Mouse (Mus musculus) midbrain, postnatal 0 days (tissue): ENCODE measurements at regions not wholly inside any gene's neighbourhood (a gene's known extent, or its start where the extent isn't known, plus 50 kb on each side); places are given as distances from the start of the nearest gene placed in this dataset.

Experiments
- ATAC-seq: fragments of 200-750 bp; cut with Nextera tagmentation; 2 replicates; pipeline ENCODE4 v1.8.0; 2017; ENCODE audit warnings: moderate number of reproducible peaks, mild to moderate bottlenecking, moderate TSS enrichment, moderate library complexity; ENCODE audit not compliant: low FRiP score
- DNase-seq: peaks from one replicate; pipeline ENCODE4 v3.0.0-alpha.2; 2015; ENCODE audit warnings: low spot score
- H3K27ac ChIP-seq: fragments of 300-500 bp; sonication (generic); 2 replicates; pipeline ENCODE4 v1.5.1; 2014; ENCODE audit warnings: low read depth, mild to moderate bottlenecking, low read length, mixed read lengths
- H3K27me3 ChIP-seq: fragments of 300-500 bp; sonication (generic); 2 replicates; pipeline ENCODE4 v1.6.1; 2014; ENCODE audit warnings: low read length, control low read depth, mixed read lengths; ENCODE audit not compliant: insufficient read depth
- H3K36me3 ChIP-seq: fragments of 300-500 bp; sonication (generic); 2 replicates; pipeline ENCODE4 v1.6.1; 2014; ENCODE audit warnings: low read length, control low read depth, mixed read lengths; ENCODE audit not compliant: insufficient read depth
- H3K4me1 ChIP-seq: fragments of 300-500 bp; sonication (generic); 2 replicates; pipeline ENCODE4 v1.6.1; 2014; ENCODE audit warnings: mild to moderate bottlenecking, control low read depth, antibody characterized with exemption, low read length, mixed read lengths; ENCODE audit not compliant: insufficient read depth
- H3K4me2 ChIP-seq: fragments of 300-500 bp; sonication (generic); 2 replicates; pipeline ENCODE4 v1.6.1; 2014; ENCODE audit warnings: low read depth, mild to moderate bottlenecking, low read length, mixed read lengths; ENCODE audit not compliant: poor library complexity, severe bottlenecking
- H3K4me3 ChIP-seq: fragments of 300-500 bp; sonication (generic); 2 replicates; pipeline ENCODE4 v1.5.1; 2014; ENCODE audit warnings: low read depth, mild to moderate bottlenecking, low read length, moderate library complexity
- H3K9ac ChIP-seq: fragments of 300-500 bp; sonication (generic); replicated peaks from 2 replicates; pipeline ENCODE4 v1.6.1; 2014; ENCODE audit warnings: mild to moderate bottlenecking, low read length, moderate library complexity, mixed read lengths; ENCODE audit not compliant: poor library complexity, severe bottlenecking
- H3K9me3 ChIP-seq: fragments of 300-500 bp; sonication (generic); 2 replicates; pipeline ENCODE4 v1.6.1; 2016; ENCODE audit warnings: low read length, control low read depth
- CTCF ChIP-seq: IDR thresholded peaks from 2 replicates; pipeline ENCODE4 v1.5.1; 2016; ENCODE audit warnings: antibody characterized with exemption, mild to moderate bottlenecking
- WGBS: fragments of 180-500 bp; shearing (Covaris S2); extraction: QIAGEN DNeasy Blood & Tissue Kit; methylation state at CpG from one replicate; pipeline ENCODE4 v1.1.7; 2014; 5-methylcytosine and 5-hydroxymethylcytosine counted together

GRCm38 (mm10) chr6:41103689-41104400 is 68.5 kb upstream of the 2210010C04Rik start:
- no peak for TF ChIP-seq CTCF
- no peak overlapping the region for H3K27ac ChIP-seq
- no peak overlapping the region for H3K9ac ChIP-seq
- no peaks in the 10 kb centered on the region for H3K36me3 ChIP-seq
- ATAC-seq: no peak
- WGBS: 81% methylated on average over 6 of the region's 6 CpGs
- H3K4me1 ChIP-seq: no peaks in the 10 kb centered on the region
- no peaks in the 10 kb centered on the region for H3K9me3 ChIP-seq
- H3K4me2 ChIP-seq: no peak overlapping the region
- DNase-seq: no peak
- no peak overlapping the region for H3K4me3 ChIP-seq
- no peaks in the 10 kb centered on the region for H3K27me3 ChIP-seq

GRCm38 (mm10) chr6:41101997-41102396 is 66.7 kb upstream of the 2210010C04Rik start:
- ATAC-seq: no peak
- Histone ChIP-seq H3K9me3 (no peaks in the 10 kb centered on the region), H3K36me3 (no peaks in the 10 kb centered on the region), H3K4me1 (no peaks in the 10 kb centered on the region), H3K4me3 (no peak overlapping the region), H3K27ac (no peak overlapping the region), H3K9ac (no peak overlapping the region), H3K27me3 (no peaks in the 10 kb centered on the region), H3K4me2 (no peak overlapping the region)
- no peak for TF ChIP-seq CTCF
- no peak for DNase-seq
- WGBS: 77% methylated on average over 2 of the region's 2 CpGs

GRCm38 (mm10) chr6:41100258-41100657 is 64.9 kb upstream of the 2210010C04Rik start:
- no peaks in the 10 kb centered on the region for H3K36me3 ChIP-seq
- TF ChIP-seq CTCF: no peak
- no peak overlapping the region for H3K27ac ChIP-seq
- WGBS: 71% methylated on average over 2 of the region's 2 CpGs
- H3K9ac ChIP-seq: no peak overlapping the region
- H3K27me3 ChIP-seq: no peaks in the 10 kb centered on the region
- H3K9me3 ChIP-seq: no peaks in the 10 kb centered on the region
- no peaks in the 10 kb centered on the region for H3K4me1 ChIP-seq
- no peak overlapping the region for H3K4me2 ChIP-seq
- ATAC-seq (no peak), DNase-seq (no peak)
- no peak overlapping the region for H3K4me3 ChIP-seq

GRCm38 (mm10) chr6:41091177-41091829 is 56.0 kb upstream of the 2210010C04Rik start:
- no peaks in the 10 kb centered on the region for H3K4me1 ChIP-seq
- ATAC-seq (no peak), DNase-seq (peak; percentile 58)
- H3K9me3 ChIP-seq: no peaks in the 10 kb centered on the region
- 50% methylated on average over 4 of the region's 4 CpGs for whole genome bisulfite sequencing
- H3K9ac ChIP-seq: no peak overlapping the region
- no peak overlapping the region for H3K27ac ChIP-seq
- no peak overlapping the region for H3K4me2 ChIP-seq
- peak; percentile 63 for TF ChIP-seq CTCF
- H3K4me3 ChIP-seq: no peak overlapping the region
- H3K36me3 ChIP-seq: no peaks in the 10 kb centered on the region
- H3K27me3 ChIP-seq: no peaks in the 10 kb centered on the region
